Mouse (Mus musculus) heart, embryonic 12.5 days (tissue): ENCODE results near the gene Rfc4. TPM values are rescaled to one million over a fixed set of nuclear protein-coding genes. Genes with fewer than 3 reads are reported as not detected.
"Not testable (repeated sequence)": the region's sequence is repeated elsewhere in the genome, so short reads cannot be mapped to it uniquely, and the experiment has no call there.

Source experiments
- ATAC-seq: fragments of 200-750 bp; cut with Nextera tagmentation; 2 replicates; pipeline ENCODE4 v1.8.0; 2017; ENCODE audit warnings: moderate TSS enrichment, moderate library complexity; ENCODE audit not compliant: insufficient number of reproducible peaks, low FRiP score
- H3K27ac ChIP-seq: fragments of 300-500 bp; sonication (generic); 2 replicates; pipeline ENCODE4 v1.5.1; 2016; ENCODE audit warnings: mild to moderate bottlenecking, moderate library complexity; ENCODE audit not compliant: poor library complexity, severe bottlenecking
- H3K27me3 ChIP-seq: fragments of 300-500 bp; sonication (generic); replicated peaks from 2 replicates; pipeline ENCODE4 v1.6.1; 2016; ENCODE audit warnings: mild to moderate bottlenecking, moderate library complexity
- H3K36me3 ChIP-seq: fragments of 300-500 bp; sonication (generic); 2 replicates; pipeline ENCODE4 v1.6.1; 2016; ENCODE audit warnings: mild to moderate bottlenecking, moderate library complexity
- H3K4me1 ChIP-seq: fragments of 300-500 bp; sonication (generic); replicated peaks from 2 replicates; pipeline ENCODE4 v1.6.1; 2016; ENCODE audit warnings: mild to moderate bottlenecking
- H3K4me2 ChIP-seq: fragments of 300-500 bp; sonication (generic); 2 replicates; pipeline ENCODE4 v1.6.1; 2016; ENCODE audit warnings: mild to moderate bottlenecking, moderate library complexity
- H3K4me3 ChIP-seq: fragments of 300-500 bp; sonication (generic); 2 replicates; pipeline ENCODE4 v1.5.1; 2016; ENCODE audit warnings: mild to moderate bottlenecking
- H3K9ac ChIP-seq: fragments of 300-500 bp; sonication (generic); 2 replicates; pipeline ENCODE4 v1.6.1; 2016; ENCODE audit warnings: mild to moderate bottlenecking, moderate library complexity
- H3K9me3 ChIP-seq: fragments of 300-500 bp; sonication (generic); replicated peaks from 2 replicates; pipeline ENCODE4 v1.6.1; 2016; ENCODE audit warnings: mild to moderate bottlenecking, moderate library complexity
- WGBS: fragments of 180-500 bp; shearing (Covaris S2); methylation state at CpG from one replicate; pipeline ENCODE4 v1.1.7; 2016; 5-methylcytosine and 5-hydroxymethylcytosine counted together
- polyA plus RNA-seq: library from polyadenylated mRNA; unstranded; fragments of >200 nt; fragmentation: Nextera tagmentation; extraction: Ambion mirVana; gene quantifications from 2 replicates; pipeline ENCODE4 v1.2.1, GENCODE M21; 2016

The Rfc4 gene
- polyA plus RNA-seq, 1 experiment from 2014 or later, result 106 TPM

DNA sequence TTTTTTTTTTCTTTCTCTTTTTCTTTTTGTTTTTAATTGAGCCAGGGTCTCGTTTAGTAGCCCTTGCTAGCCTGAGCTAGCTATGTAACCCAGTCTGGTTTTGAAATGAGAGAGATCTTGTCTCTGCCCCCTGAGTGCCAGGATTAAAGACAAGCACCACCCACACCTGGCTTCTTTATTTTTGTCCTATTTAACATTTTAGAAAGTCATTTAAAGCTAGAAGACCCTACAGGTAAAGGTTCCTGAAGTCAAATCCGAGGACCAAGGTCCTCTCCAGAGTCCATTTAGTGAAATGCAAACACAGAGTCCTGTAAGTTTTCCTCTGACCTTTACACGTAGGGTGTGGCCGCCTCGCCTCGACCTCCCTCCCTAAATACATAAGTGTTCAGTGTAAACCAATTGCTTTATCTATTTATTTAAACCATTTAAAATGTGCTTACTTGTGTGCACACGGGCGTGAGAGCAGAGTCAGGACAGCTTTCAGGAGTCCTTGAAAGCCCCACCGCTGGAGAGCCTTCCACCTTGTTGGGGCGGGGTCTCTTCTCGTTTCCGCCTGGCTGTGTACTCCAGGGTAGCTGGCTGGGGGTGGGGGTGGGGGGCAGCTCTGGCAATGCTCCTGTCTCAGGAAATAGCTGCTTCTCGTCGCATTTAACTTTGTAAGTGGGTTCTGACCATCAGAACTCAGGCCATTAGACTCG, 25.0 kb downstream of the Rfc4 start:
- Histone ChIP-seq H3K4me2 (peak overlapping the region; percentile 73), H3K4me1 (peaks cover 18% of the 10 kb centered on the region), H3K27me3 (no peaks in the 10 kb centered on the region), H3K36me3 (no peaks in the 10 kb centered on the region), H3K9me3 (no peaks in the 10 kb centered on the region), H3K9ac (peak overlapping the region; percentile 78), H3K27ac (peak overlapping the region; percentile 58), H3K4me3 (peak overlapping the region; percentile 55)
- 10% methylated on average over 15 of the region's 15 CpGs for WGBS
- ATAC-seq, result no peak

DNA sequence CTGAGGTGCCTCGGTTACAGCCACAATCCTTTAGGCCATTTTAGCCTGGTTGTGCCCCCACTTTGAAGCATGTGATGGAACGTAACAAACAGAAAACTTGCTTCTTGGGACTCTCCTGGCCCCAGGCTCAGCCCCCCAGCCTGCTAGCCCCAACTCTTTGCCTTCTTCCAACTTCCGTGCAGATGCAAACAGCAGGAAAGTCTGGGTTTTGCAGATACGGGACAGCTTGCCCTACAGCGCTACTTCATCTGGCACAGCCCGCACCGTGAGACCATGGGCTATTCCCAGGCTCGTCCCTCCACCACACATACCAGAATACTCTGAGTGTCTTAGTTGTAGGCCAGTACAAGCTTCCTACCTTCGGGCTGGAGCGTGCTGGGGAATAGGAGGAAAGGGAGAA, 26.9 kb downstream of the Rfc4 start:
- ATAC-seq, result peak; percentile 60
- 9% methylated on average over 10 of the region's 10 CpGs for WGBS
- no peaks in the 10 kb centered on the region for H3K36me3 ChIP-seq
- peak overlapping the region; percentile 53 for H3K4me3 ChIP-seq
- peak overlapping the region; percentile 61 for H3K27ac ChIP-seq
- peaks cover 18% of the 10 kb centered on the region for H3K4me1 ChIP-seq
- H3K27me3 ChIP-seq, result no peaks in the 10 kb centered on the region
- peak overlapping the region; percentile 73 for H3K9ac ChIP-seq
- H3K4me2 ChIP-seq, result peak overlapping the region; percentile 85
- H3K9me3 ChIP-seq, result no peaks in the 10 kb centered on the region

DNA sequence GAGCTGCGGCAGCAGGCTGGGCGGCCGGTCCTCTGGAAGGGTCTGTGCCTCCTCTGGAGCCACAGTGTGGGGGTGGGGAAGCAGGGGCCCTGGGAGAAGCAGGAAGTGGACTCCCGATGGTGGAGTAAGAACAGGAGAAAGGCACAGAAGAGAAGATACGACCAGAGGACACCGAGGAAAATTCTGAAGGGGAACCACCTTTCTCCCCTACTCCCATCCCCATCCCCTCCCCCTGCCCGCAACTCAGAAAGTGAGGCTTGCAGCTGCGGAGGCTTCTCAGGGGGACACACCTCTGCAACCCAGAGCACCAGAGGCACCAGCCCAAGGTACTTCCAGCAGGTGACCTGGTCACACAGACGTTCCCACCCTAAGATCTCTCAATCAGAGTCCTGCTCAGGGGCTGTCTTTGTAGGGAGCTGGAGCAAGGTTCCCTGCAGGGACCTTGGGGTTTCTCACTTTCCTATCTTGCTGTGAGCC, 27.4 kb downstream of the Rfc4 start:
- Histone ChIP-seq H3K27ac (peak overlapping the region; percentile 61), H3K36me3 (no peaks in the 10 kb centered on the region), H3K4me3 (peak overlapping the region; percentile 53), H3K27me3 (no peaks in the 10 kb centered on the region), H3K4me2 (peak overlapping the region; percentile 85), H3K4me1 (peaks cover 18% of the 10 kb centered on the region), H3K9me3 (no peaks in the 10 kb centered on the region), H3K9ac (peak overlapping the region; percentile 73)
- 2% methylated on average over 9 of the region's 9 CpGs for WGBS
- peak; percentile 77 for ATAC-seq

DNA sequence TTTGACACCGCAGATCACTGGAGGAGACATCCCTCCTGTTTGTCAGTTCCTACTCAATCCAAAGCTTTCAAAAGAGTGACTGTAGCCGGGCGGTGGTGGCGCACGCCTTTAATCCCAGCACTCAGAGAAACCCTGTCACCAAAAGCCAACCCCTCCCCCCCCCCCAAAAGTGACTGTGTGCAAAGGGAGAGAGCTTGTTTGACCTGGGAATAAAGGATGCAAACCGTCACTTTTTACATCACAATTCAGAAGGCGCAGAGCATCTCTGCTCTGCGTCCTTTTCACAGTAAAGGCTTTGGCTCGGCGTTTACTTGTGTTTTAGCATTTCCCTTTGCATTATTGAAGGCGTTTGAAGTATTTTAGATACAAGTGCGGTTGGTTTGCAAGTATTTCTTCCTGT, 27.9 kb downstream of the Rfc4 start:
- Histone ChIP-seq H3K36me3 (no peaks in the 10 kb centered on the region), H3K27ac (peak overlapping the region; percentile 61; the same call in 1 of the 2 replicates), H3K4me2 (peak overlapping the region; percentile 85), H3K4me3 (peak overlapping the region; percentile 53), H3K9ac (peak overlapping the region; percentile 73), H3K9me3 (no peaks in the 10 kb centered on the region), H3K27me3 (no peaks in the 10 kb centered on the region), H3K4me1 (peaks cover 18% of the 10 kb centered on the region)
- ATAC-seq, result no peak
- WGBS, result 10% methylated on average over 12 of the region's 12 CpGs

DNA sequence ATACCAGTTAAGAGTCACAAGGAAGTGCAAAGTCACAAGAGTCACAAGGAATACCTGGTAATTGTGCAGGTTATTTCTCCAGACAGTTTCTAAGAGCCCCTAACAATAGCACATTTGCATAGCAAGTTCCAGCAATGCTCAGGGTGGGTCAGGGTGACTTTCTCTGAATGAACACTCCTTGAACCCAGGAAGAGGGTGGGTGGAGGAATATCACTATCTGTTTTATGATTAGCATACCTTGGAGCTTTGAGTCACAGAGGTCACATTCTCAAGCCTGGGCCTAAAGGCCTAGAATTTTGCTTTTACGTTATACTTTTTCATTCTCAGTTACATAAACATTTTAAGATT, 29.5 kb downstream of the Rfc4 start:
- not testable (repeated sequence) for H3K36me3 ChIP-seq, H3K9ac ChIP-seq, H3K4me3 ChIP-seq, H3K4me2 ChIP-seq, H3K27ac ChIP-seq, H3K9me3 ChIP-seq, ATAC-seq, H3K27me3 ChIP-seq
- peaks cover 18% of the 10 kb centered on the region for H3K4me1 ChIP-seq
- 88% methylated on average over 1 of the region's 1 CpGs for WGBS

DNA sequence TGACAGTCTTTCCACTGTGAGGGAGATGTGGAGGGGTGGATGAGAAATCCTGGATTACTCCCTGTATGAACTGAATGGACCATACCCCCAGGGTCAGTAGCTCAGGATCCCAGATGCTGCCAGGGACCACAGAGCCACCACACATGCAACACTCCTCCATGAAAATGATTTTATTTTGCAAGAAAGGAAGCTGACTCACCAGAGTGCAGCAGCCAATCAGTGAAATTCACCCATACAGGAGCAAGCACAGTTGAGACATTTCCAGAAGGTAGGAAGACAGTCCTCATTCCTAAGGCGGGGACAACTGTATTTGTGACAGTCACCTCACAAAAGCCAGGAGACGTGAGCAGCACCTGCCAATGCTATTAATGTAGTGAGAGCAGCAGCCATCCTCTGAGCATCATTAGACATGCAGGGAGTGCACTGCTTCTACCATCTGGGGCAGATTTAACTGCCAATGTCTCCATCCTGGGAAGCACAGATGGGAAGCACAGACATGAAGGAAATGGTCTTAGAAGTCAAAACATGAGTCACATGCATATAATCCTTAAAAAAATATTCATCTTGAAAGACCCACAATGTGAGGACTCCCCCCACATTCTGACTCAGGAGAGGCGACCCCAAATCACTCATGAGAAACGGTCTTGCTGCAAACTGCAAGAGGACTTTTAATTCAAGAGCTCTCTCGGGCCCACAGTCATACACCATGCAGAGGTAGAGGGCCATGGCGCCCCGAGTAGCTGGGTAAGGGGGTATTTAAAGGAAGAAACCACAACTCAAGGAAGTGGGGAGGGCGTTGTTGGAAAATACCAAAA, 30.0 kb downstream of the Rfc4 start:
- H3K27me3 ChIP-seq, H3K9ac ChIP-seq, H3K27ac ChIP-seq, H3K9me3 ChIP-seq, H3K4me2 ChIP-seq, H3K36me3 ChIP-seq, ATAC-seq, H3K4me3 ChIP-seq: not testable (repeated sequence)
- 76% methylated on average over 8 of the region's 8 CpGs for WGBS
- H3K4me1 ChIP-seq, result peaks cover 18% of the 10 kb centered on the region

DNA sequence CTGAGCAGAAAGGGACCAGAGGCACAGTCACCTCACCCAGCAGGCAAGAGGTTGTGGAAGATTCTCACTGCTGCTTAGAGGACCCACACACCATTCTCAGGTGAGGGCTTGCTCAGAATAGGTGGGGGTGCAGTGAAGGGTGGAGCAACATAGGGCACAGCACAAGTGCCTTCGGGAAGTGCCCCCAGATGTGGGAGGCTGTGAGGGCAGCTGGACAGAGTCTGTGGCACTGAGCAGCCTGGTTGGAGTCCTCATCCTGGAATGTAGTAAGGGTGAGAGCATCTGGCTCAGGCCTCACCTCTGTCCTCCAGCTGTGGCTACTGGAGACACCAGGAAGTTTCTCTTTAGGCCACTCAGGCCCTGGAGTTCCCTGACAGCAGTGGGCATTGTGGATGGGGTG, 30.7 kb downstream of the Rfc4 start:
- not testable (repeated sequence) for H3K27ac ChIP-seq

DNA sequence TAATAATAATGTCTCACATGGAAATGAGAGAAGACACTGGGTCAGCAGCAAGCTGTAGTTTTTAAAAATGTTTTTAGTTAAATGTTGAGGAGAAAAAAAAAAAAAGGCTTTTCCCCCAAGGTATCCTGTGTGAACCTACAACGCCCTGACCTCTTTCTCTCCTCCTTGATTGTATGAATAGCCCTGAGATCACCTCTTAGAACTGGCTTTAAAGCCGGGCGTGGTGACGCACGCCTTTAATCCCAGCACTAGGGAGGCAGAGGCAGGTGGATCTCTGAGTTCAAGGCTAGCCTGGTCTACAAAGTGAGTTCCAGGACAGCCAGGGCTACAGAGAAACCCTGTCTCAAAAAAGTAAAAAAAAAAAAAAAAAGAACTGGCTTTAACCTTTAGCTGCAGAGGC, 32.0 kb downstream of the Rfc4 start:
- not testable (repeated sequence) for ATAC-seq, H3K9me3 ChIP-seq, H3K4me2 ChIP-seq, H3K36me3 ChIP-seq, H3K4me3 ChIP-seq, H3K27ac ChIP-seq, H3K27me3 ChIP-seq, H3K9ac ChIP-seq
- H3K4me1 ChIP-seq, result peaks cover 14% of the 10 kb centered on the region
- WGBS, result 91% methylated on average over 5 of the region's 5 CpGs

More for the DNA sequence above, 30.7 kb downstream of the Rfc4 start:
- H3K36me3 ChIP-seq, H3K9me3 ChIP-seq, H3K9ac ChIP-seq, H3K4me2 ChIP-seq, H3K4me3 ChIP-seq, H3K27me3 ChIP-seq, ATAC-seq: not testable (repeated sequence)
- WGBS, result 76% methylated on average over 1 of the region's 1 CpGs
- peaks cover 18% of the 10 kb centered on the region for H3K4me1 ChIP-seq

DNA sequence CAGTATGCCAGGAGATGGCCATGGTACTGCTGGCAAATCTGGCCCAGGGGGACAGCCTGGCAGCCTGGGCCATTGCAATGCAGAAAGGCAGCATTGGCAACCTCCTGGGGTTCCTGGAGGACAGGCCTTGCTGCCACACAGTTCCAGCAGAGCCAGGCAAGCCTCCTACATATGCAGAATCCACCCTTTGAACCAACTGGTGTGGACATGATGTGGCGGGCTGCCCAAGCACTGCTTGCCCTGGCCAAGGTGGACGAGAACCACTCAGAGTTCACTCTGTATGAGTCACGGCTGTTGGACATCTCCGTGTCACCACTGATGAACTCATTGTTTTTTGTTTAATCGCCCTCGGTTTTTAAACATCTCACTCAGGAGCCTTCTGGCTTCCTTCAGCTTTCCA, 33.4 kb downstream of the Rfc4 start:
- WGBS, result 84% methylated on average over 6 of the region's 6 CpGs
- no peak for ATAC-seq
- H3K27ac ChIP-seq, result no peak overlapping the region
- no peaks in the 10 kb centered on the region for H3K36me3 ChIP-seq
- no peaks in the 10 kb centered on the region for H3K9me3 ChIP-seq
- H3K4me1 ChIP-seq, result no peaks in the 10 kb centered on the region
- H3K4me2 ChIP-seq, result no peak overlapping the region
- H3K9ac ChIP-seq, result no peak overlapping the region
- no peaks in the 10 kb centered on the region for H3K27me3 ChIP-seq
- no peak overlapping the region for H3K4me3 ChIP-seq

DNA sequence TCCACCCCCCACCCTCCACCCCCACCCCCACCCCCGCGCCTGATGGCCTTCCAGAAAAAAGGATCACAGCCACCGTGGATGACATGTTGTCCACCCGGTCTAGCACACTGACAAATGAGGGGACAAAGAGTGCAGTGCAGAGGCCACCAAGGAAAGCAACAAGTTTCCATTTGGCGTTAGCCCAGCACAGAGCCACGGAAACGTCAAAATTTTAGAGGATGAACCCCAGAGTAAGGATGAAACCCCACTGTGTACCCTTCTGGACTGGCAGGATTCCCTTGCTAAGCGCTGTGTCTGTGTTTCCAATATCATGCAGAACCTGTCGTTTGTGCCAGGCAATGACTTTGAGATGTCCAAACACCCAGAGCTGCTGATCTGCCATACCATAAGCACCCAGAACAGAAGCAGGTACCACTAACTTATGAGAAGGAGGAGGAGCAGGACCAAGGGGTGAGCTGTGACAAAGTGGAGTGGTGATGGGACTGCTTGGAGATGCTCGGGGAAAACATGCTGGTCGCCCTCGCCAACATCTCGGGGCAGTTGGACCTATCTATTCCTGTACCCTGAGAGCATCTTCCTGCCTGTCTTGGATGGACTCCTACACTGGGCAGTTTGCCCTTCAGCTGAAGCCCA, 34.1 kb downstream of the Rfc4 start:
- WGBS, result 71% methylated on average over 13 of the region's 13 CpGs
- Histone ChIP-seq H3K9ac (no peak overlapping the region), H3K4me2 (no peak overlapping the region), H3K27ac (no peak overlapping the region), H3K36me3 (no peaks in the 10 kb centered on the region), H3K4me3 (no peak overlapping the region), H3K9me3 (no peaks in the 10 kb centered on the region), H3K27me3 (no peaks in the 10 kb centered on the region), H3K4me1 (no peaks in the 10 kb centered on the region)
- ATAC-seq, result no peak

DNA sequence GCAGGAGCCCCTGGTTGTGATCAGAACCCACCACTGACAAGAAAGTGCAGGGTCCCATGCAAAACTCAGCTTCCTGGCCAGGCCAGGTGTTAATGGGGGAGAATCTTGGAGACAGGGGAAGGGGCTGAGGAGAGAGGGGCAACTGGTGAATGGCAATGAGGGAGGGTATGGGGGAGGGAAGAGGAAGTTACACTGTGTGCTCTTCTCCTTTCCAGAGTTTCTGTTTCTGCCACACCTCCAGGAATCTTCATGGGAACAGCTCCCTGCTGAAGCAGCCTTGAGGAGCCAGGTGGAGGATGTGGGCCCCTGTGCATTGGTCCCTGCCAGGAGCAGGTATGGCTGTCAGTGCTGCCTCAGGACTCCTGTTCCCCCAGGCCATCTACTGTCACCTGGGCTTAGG, 36.2 kb downstream of the Rfc4 start:
- H3K36me3 ChIP-seq, H3K4me1 ChIP-seq, H3K9me3 ChIP-seq, H3K27ac ChIP-seq, H3K4me2 ChIP-seq, H3K4me3 ChIP-seq, ATAC-seq, H3K9ac ChIP-seq, H3K27me3 ChIP-seq: not testable (repeated sequence)
